Mouse (Mus musculus): ENCODE data around the gene Rpl22. TPM values are rescaled to one million over a fixed set of nuclear protein-coding genes. Genes with fewer than 3 reads are reported as not detected.
A peak's percentile ranks its signal among the peaks of the same experiment; 100 is the strongest.

Gene Rpl22
- total RNA-seq, 2 experiments from 2014 or later: 249 to 251 TPM

GRCm38 (mm10) chr4:152296874-152297861 lies 28.4 kb upstream of the Rpl22 start, which contains the start of gene Icmt:
Gene Icmt (plus strand): TSS chr4:152297227.
- DNase-seq (ENCODE audit: low spot score): peak; percentile 99

GRCm38 (mm10) chr4:152298836-152299235 lies 26.7 kb upstream of the Rpl22 start:
- DNase-seq (ENCODE audit: low spot score): no peak

- DNase-seq (ENCODE audit: low spot score): no peak
Measured at GRCm38 (mm10) chr4:152300375-152300774, 25.2 kb upstream of the Rpl22 start.

- DNase-seq (ENCODE audit: low spot score): no peak
Measured at GRCm38 (mm10) chr4:152302012-152302411, 23.5 kb upstream of the Rpl22 start.

- no peak for DNase-seq (ENCODE audit: low spot score)
Measured at GRCm38 (mm10) chr4:152303172-152303571, 22.4 kb upstream of the Rpl22 start.

GRCm38 (mm10) chr4:152304685-152305084 lies 20.9 kb upstream of the Rpl22 start:
- DNase-seq (ENCODE audit: low spot score): no peak

- no peak for DNase-seq (ENCODE audit: low spot score)
Measured at GRCm38 (mm10) chr4:152305991-152306390, 19.6 kb upstream of the Rpl22 start.

- DNase-seq (ENCODE audit: low spot score): no peak
Measured at GRCm38 (mm10) chr4:152307542-152307941, 18.0 kb upstream of the Rpl22 start.

GRCm38 (mm10) chr4:152312186-152312585 lies 13.4 kb upstream of the Rpl22 start:
- no peak for DNase-seq (ENCODE audit: low spot score)

GRCm38 (mm10) chr4:152313211-152313632 lies 12.3 kb upstream of the Rpl22 start:
- no peak for DNase-seq (ENCODE audit: low spot score)

GRCm38 (mm10) chr4:152313934-152314333 lies 11.6 kb upstream of the Rpl22 start:
- no peak for DNase-seq (ENCODE audit: low spot score)

GRCm38 (mm10) chr4:152315498-152316213 lies 9.9 kb upstream of the Rpl22 start:
- no peak for DNase-seq (ENCODE audit: low spot score)

- no peak for DNase-seq (ENCODE audit: low spot score)
Measured at GRCm38 (mm10) chr4:152317631-152318033, 7.9 kb upstream of the Rpl22 start.

GRCm38 (mm10) chr4:152318517-152319234 lies 6.9 kb upstream of the Rpl22 start, which contains the start of gene Rnf207:
Gene Rnf207 (minus strand): TSS chr4:152318993.
- DNase-seq (ENCODE audit: low spot score): peak; percentile 57

- DNase-seq (ENCODE audit: low spot score): no peak
Measured at GRCm38 (mm10) chr4:152321464-152321863, 4.1 kb upstream of the Rpl22 start.

- DNase-seq (ENCODE audit: low spot score): no peak
Measured at GRCm38 (mm10) chr4:152324641-152325562, 640 bp upstream of the Rpl22 start.

GRCm38 (mm10) chr4:152326543-152326942 lies 1.0 kb downstream of the Rpl22 start:
- DNase-seq (ENCODE audit: low spot score): no peak

- no peak for DNase-seq (ENCODE audit: low spot score)
Measured at GRCm38 (mm10) chr4:152328691-152329090, 3.1 kb downstream of the Rpl22 start.

GRCm38 (mm10) chr4:152332952-152333351 lies 7.4 kb downstream of the Rpl22 start:
- peak; percentile 72 for DNase-seq (ENCODE audit: low spot score)

GRCm38 (mm10) chr4:152333587-152333986 lies 8.0 kb downstream of the Rpl22 start:
- DNase-seq (ENCODE audit: low spot score): no peak

Data from gastrocnemius, adult 18-20 months (tissue).